Mouse (Mus musculus) megakaryocyte, embryonic 14.5 days (primary cell): ENCODE data around the gene Daglb.

Experiments used
- FLI1 ChIP-seq: IDR thresholded peaks from 2 replicates; pipeline ENCODE4 v1.6.1; 2012; ENCODE audit warnings: low read length, inconsistent platforms, mixed read lengths
- GATA1 ChIP-seq: IDR thresholded peaks from 3 replicates; pipeline ENCODE4 v1.6.1; 2012; ENCODE audit warnings: mixed read lengths, low read length, inconsistent platforms, borderline replicate concordance

- no peak for TF ChIP-seq FLI1
- TF ChIP-seq GATA1 = no peak
These were observed 3.5 kb downstream of the Daglb start for GRCm38 (mm10) chr5:143467931-143468330.
